Mouse (Mus musculus): Measurements from ENCODE around the gene Mxra7. TPM values are rescaled to one million over a fixed set of nuclear protein-coding genes. Genes with fewer than 3 reads are reported as not detected.

Gene Mxra7
- polyA plus RNA-seq, 1 experiment: 18.6 TPM

GRCm38 (mm10) chr11:116821057-116821940, 6.5 kb downstream of the Mxra7 start:
- WGBS: 78% methylated on average over 13 of the region's 13 CpGs
- H3K27me3 ChIP-seq (ENCODE audit: control insufficient read depth, insufficient read depth, low read length): no peaks in the 10 kb centered on the region
- DNase-seq (ENCODE audit: low read depth in 1 of 2, low spot score in 2 of 2): no peak
- no peak for TF ChIP-seq CTCF (IDR thresholded peaks at IDR 0.05; ENCODE audit: extremely low read depth, insufficient read depth, insufficient read length, insufficient replicate concordance)
- no peak for TF ChIP-seq POLR2A (IDR thresholded peaks at IDR 0.05; ENCODE audit: low read depth, low read length)
- no peaks in the 10 kb centered on the region for H3K4me1 ChIP-seq (ENCODE audit: control insufficient read depth, insufficient read depth, insufficient read length)
- no peak overlapping the region for H3K4me3 ChIP-seq (ENCODE audit: extremely low read depth, insufficient read depth, insufficient read length)
- H3K27ac ChIP-seq (ENCODE audit: insufficient read depth, low read length): no peak overlapping the region
- H3K36me3 ChIP-seq (ENCODE audit: control insufficient read depth, insufficient read depth, low read length): no peaks in the 10 kb centered on the region

GRCm38 (mm10) chr11:116819932-116820593, 7.8 kb downstream of the Mxra7 start:
- Histone ChIP-seq H3K4me1 (ENCODE audit: control insufficient read depth, insufficient read depth, insufficient read length) (no peaks in the 10 kb centered on the region), H3K27ac (ENCODE audit: insufficient read depth, low read length) (no peak overlapping the region), H3K4me3 (ENCODE audit: extremely low read depth, insufficient read depth, insufficient read length) (no peak overlapping the region), H3K36me3 (ENCODE audit: control insufficient read depth, insufficient read depth, low read length) (no peaks in the 10 kb centered on the region), H3K27me3 (ENCODE audit: control insufficient read depth, insufficient read depth, low read length) (no peaks in the 10 kb centered on the region)
- 78% methylated on average over 5 of the region's 5 CpGs for WGBS
- DNase-seq (ENCODE audit: low read depth in 1 of 2, low spot score in 2 of 2): no peak
- TF ChIP-seq CTCF (IDR thresholded peaks at IDR 0.05; ENCODE audit: extremely low read depth, insufficient read depth, insufficient read length, insufficient replicate concordance) (no peak), POLR2A (IDR thresholded peaks at IDR 0.05; ENCODE audit: low read depth, low read length) (no peak)

- no peaks in the 10 kb centered on the region for H3K4me1 ChIP-seq (ENCODE audit: control insufficient read depth, insufficient read depth, insufficient read length)
- 78% methylated on average over 8 of the region's 8 CpGs for WGBS
- H3K4me3 ChIP-seq (ENCODE audit: extremely low read depth, insufficient read depth, insufficient read length): no peak overlapping the region
- H3K36me3 ChIP-seq (ENCODE audit: control insufficient read depth, insufficient read depth, low read length): no peaks in the 10 kb centered on the region
- no peak overlapping the region for H3K27ac ChIP-seq (ENCODE audit: insufficient read depth, low read length)
- TF ChIP-seq POLR2A (IDR thresholded peaks at IDR 0.05; ENCODE audit: low read depth, low read length): no peak
- no peak for TF ChIP-seq CTCF (IDR thresholded peaks at IDR 0.05; ENCODE audit: extremely low read depth, insufficient read depth, insufficient read length, insufficient replicate concordance)
- no peak for DNase-seq (ENCODE audit: low read depth in 1 of 2, low spot score in 2 of 2)
- no peaks in the 10 kb centered on the region for H3K27me3 ChIP-seq (ENCODE audit: control insufficient read depth, insufficient read depth, low read length)
Measured at GRCm38 (mm10) chr11:116818722-116819121, 9.1 kb downstream of the Mxra7 start.

GRCm38 (mm10) chr11:116817567-116817966, 10.3 kb downstream of the Mxra7 start:
- Histone ChIP-seq H3K4me1 (ENCODE audit: control insufficient read depth, insufficient read depth, insufficient read length) (no peaks in the 10 kb centered on the region), H3K27ac (ENCODE audit: insufficient read depth, low read length) (no peak overlapping the region), H3K36me3 (ENCODE audit: control insufficient read depth, insufficient read depth, low read length) (no peaks in the 10 kb centered on the region), H3K4me3 (ENCODE audit: extremely low read depth, insufficient read depth, insufficient read length) (no peak overlapping the region), H3K27me3 (ENCODE audit: control insufficient read depth, insufficient read depth, low read length) (no peaks in the 10 kb centered on the region)
- no peak for TF ChIP-seq CTCF (IDR thresholded peaks at IDR 0.05; ENCODE audit: extremely low read depth, insufficient read depth, insufficient read length, insufficient replicate concordance)
- TF ChIP-seq POLR2A (IDR thresholded peaks at IDR 0.05; ENCODE audit: low read depth, low read length): no peak
- DNase-seq (ENCODE audit: low read depth in 1 of 2, low spot score in 2 of 2): no peak
- WGBS: 90% methylated on average over 5 of the region's 5 CpGs

GRCm38 (mm10) chr11:116816769-116817168, 11.1 kb downstream of the Mxra7 start:
- WGBS: 84% methylated on average over 5 of the region's 5 CpGs
- TF ChIP-seq POLR2A (IDR thresholded peaks at IDR 0.05; ENCODE audit: low read depth, low read length) (no peak), CTCF (IDR thresholded peaks at IDR 0.05; ENCODE audit: extremely low read depth, insufficient read depth, insufficient read length, insufficient replicate concordance) (no peak)
- Histone ChIP-seq H3K36me3 (ENCODE audit: control insufficient read depth, insufficient read depth, low read length) (no peaks in the 10 kb centered on the region), H3K27ac (ENCODE audit: insufficient read depth, low read length) (peak overlapping the region; percentile 24; the same call in 1 of the 2 replicates), H3K4me3 (ENCODE audit: extremely low read depth, insufficient read depth, insufficient read length) (no peak overlapping the region), H3K4me1 (ENCODE audit: control insufficient read depth, insufficient read depth, insufficient read length) (no peaks in the 10 kb centered on the region), H3K27me3 (ENCODE audit: control insufficient read depth, insufficient read depth, low read length) (no peaks in the 10 kb centered on the region)
- DNase-seq (ENCODE audit: low read depth in 1 of 2, low spot score in 2 of 2): no peak

DNA sequence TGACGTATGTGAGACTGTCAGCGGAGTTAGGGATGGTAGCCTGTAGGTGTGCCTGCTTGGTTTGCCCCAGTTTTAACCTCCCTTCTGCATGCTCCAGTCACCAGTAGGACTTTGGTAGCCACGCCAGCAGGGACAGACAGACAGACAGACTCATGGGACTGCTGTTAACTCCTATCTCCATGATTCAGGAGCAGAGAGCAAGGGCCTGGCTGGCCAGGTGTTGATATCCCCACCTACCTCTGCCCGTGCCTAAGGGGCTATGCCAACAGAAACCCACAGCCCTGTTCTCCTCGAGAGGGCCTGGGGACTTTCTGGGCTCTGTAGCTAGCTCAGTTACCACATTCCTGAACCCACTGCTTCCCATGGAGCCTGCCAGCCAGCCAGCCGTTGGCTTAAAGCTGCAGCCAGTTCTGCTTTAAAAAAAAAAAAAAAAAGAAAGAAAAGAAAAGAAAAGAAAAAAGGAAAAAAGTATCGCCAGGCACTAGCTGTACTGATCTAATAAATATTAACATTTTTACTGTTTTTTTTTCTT, 12.9 kb downstream of the Mxra7 start:
- no peaks in the 10 kb centered on the region; the same call in 1 of the 2 replicates for H3K27me3 ChIP-seq (ENCODE audit: control insufficient read depth, insufficient read depth, low read length)
- H3K36me3 ChIP-seq (ENCODE audit: control insufficient read depth, insufficient read depth, low read length): no peaks in the 10 kb centered on the region
- H3K4me1 ChIP-seq (ENCODE audit: control insufficient read depth, insufficient read depth, insufficient read length): 0 out of 2 replicates have a peak, but pooled peaks cover 4% of the 10 kb centered on the region
- no peak overlapping the region for H3K4me3 ChIP-seq (ENCODE audit: extremely low read depth, insufficient read depth, insufficient read length)
- TF ChIP-seq POLR2A (IDR thresholded peaks at IDR 0.05; ENCODE audit: low read depth, low read length) (no peak), CTCF (IDR thresholded peaks at IDR 0.05; ENCODE audit: extremely low read depth, insufficient read depth, insufficient read length, insufficient replicate concordance) (no peak)
- 70% methylated on average over 7 of the region's 7 CpGs for WGBS
- no peak for DNase-seq (ENCODE audit: low read depth in 1 of 2, low spot score in 2 of 2)
- H3K27ac ChIP-seq (ENCODE audit: insufficient read depth, low read length): peak overlapping the region; percentile 37

Data from spleen, adult 2 months (tissue).